Mouse (Mus musculus) embryonic facial prominence, embryonic 10.5 days (tissue): ENCODE results near the gene Scimp. TPM values are rescaled to one million over a fixed set of nuclear protein-coding genes. Genes with fewer than 3 reads are reported as not detected.

ENCODE experiments used
- DNase-seq: peaks from one replicate; pipeline ENCODE4 v3.0.0-alpha.2; 2017; ENCODE audit warnings: low spot score
- H3K27ac ChIP-seq: fragments of 300-500 bp; sonication (generic); replicated peaks from 2 replicates; pipeline ENCODE4 v1.5.1; 2016; ENCODE audit warnings: mild to moderate bottlenecking
- H3K27me3 ChIP-seq: fragments of 300-500 bp; sonication (generic); replicated peaks from 2 replicates; pipeline ENCODE4 v1.6.1; 2016; ENCODE audit warnings: low read depth, mild to moderate bottlenecking; ENCODE audit not compliant: poor library complexity, severe bottlenecking
- H3K36me3 ChIP-seq: fragments of 300-500 bp; sonication (generic); replicated peaks from 2 replicates; pipeline ENCODE4 v1.6.1; 2016; ENCODE audit warnings: mild to moderate bottlenecking, moderate library complexity
- H3K4me1 ChIP-seq: fragments of 300-500 bp; sonication (generic); 2 replicates; pipeline ENCODE4 v1.6.1; 2016
- H3K4me3 ChIP-seq: fragments of 300-500 bp; sonication (generic); 2 replicates; pipeline ENCODE4 v1.5.1; 2016; ENCODE audit warnings: mild to moderate bottlenecking, moderate library complexity
- H3K9me3 ChIP-seq: fragments of 300-500 bp; sonication (generic); 2 replicates; pipeline ENCODE4 v1.6.1; 2016; ENCODE audit warnings: mild to moderate bottlenecking
- WGBS: fragments of 180-500 bp; shearing (Covaris S2); methylation state at CpG from one replicate; pipeline ENCODE4 v1.1.7; 2016; 5-methylcytosine and 5-hydroxymethylcytosine counted together
- microRNA-seq: library from miRNA; unstranded; fragments of <30 nt; microRNA quantifications from one replicate; pipeline ENCODE4, GENCODE M21; 2017
- polyA plus RNA-seq: library from polyadenylated mRNA; unstranded; fragments of >200 nt; fragmentation: Nextera tagmentation; extraction: Ambion mirVana; gene quantifications from 2 replicates; pipeline ENCODE4 v1.2.1, GENCODE M21; 2016

The Scimp gene
- polyA plus RNA-seq, 1 experiment from 2014 or later: not detected

DNA sequence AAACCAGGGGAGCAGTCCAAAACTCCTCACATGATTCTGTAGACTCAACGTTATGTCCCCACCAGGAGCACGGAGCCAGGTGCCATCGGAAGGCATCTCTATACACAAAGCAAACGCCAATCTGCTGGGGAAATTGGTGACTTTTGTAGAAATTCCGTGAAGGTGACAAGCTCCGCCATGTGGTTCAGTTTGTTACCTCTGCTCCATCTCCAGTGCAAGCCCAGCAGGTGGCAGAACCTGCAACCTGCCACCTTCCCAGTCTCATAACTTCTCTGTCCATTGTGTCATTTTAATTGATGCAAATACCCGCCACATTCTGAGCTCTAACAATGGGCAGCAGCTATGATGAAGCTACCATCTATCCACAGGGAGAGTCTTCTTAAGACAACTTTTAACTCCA is 57.4 kb downstream of the Scimp start:
- no peak for DNase-seq
- H3K27ac ChIP-seq: no peak overlapping the region
- no peaks in the 10 kb centered on the region for H3K9me3 ChIP-seq
- no peaks in the 10 kb centered on the region for H3K36me3 ChIP-seq
- H3K4me1 ChIP-seq: no peaks in the 10 kb centered on the region
- no peaks in the 10 kb centered on the region for H3K27me3 ChIP-seq
- H3K4me3 ChIP-seq: no peak overlapping the region
- 59% methylated on average over 7 of the region's 7 CpGs for WGBS

DNA sequence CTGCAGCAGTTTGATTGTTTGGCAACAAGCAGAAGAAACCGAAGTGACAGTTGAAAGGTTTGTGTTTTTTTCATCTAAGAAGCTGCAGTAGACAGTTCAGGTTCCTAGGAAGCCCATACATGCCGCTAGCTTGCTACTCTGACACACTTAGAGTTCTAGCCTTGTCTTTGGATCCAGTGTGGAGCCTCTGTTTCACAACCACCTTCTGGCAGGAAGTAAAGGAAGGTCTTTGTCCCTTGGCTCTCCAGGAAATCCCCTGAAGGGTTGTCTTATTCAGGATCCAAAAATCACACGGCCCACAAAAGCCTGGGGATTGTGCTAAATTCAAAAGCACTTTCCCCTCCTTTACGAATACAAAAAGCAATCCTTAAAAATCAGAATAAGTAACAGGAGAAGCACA is 57.9 kb downstream of the Scimp start:
- DNase-seq: no peak
- Histone ChIP-seq H3K27me3 (no peaks in the 10 kb centered on the region), H3K36me3 (no peaks in the 10 kb centered on the region), H3K4me1 (no peaks in the 10 kb centered on the region), H3K4me3 (no peak overlapping the region), H3K9me3 (no peaks in the 10 kb centered on the region), H3K27ac (no peak overlapping the region)
- 52% methylated on average over 4 of the region's 4 CpGs for WGBS

- Histone ChIP-seq H3K4me3 (no peak overlapping the region), H3K9me3 (no peaks in the 10 kb centered on the region), H3K27me3 (no peaks in the 10 kb centered on the region), H3K27ac (no peak overlapping the region), H3K36me3 (no peaks in the 10 kb centered on the region), H3K4me1 (no peaks in the 10 kb centered on the region)
- WGBS: 93% methylated on average over 10 of the region's 10 CpGs
- DNase-seq: no peak
These were observed 59.2 kb downstream of the Scimp start for GRCm38 (mm10) chr11:70753146-70753545.

DNA sequence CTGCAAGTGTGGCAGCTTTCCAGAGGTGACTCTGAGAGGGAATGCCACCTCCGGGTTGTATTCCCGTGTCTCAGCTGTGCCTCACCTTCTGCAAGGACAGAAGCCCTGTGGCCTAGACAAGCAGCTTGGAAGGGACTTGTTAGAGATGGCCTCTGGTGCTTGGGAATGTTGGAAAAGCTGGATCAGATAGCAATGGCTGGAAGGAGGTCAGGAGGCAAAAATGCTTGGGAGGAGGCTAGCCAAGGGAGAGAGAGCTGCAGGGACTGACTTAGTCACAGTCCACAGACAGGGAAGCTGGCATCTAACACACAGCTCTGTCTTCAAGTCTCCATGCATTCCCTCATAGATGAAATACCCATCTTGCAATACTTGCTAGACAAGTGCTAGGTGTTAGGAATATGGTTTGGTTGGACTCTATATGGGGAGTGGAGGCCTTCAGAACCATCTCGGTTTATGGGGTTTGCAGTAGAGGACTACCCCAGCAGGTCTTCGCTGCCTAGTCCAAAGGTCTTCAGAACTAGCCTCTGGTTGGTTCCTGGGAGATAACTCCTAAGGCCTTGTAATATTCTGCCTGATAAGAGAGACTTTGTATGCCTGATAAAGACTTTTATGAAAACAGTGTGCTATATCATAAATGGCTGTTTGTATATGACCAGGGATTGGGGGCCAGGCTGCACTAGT is 59.9 kb downstream of the Scimp start:
- DNase-seq: no peak
- 87% methylated on average over 4 of the region's 4 CpGs for WGBS
- no peak overlapping the region for H3K27ac ChIP-seq
- no peaks in the 10 kb centered on the region for H3K9me3 ChIP-seq
- H3K36me3 ChIP-seq: no peaks in the 10 kb centered on the region
- H3K27me3 ChIP-seq: no peaks in the 10 kb centered on the region
- H3K4me1 ChIP-seq: no peaks in the 10 kb centered on the region
- H3K4me3 ChIP-seq: no peak overlapping the region

- Histone ChIP-seq H3K27ac (no peak overlapping the region), H3K27me3 (no peaks in the 10 kb centered on the region), H3K4me3 (no peak overlapping the region), H3K9me3 (no peaks in the 10 kb centered on the region), H3K4me1 (no peaks in the 10 kb centered on the region), H3K36me3 (no peaks in the 10 kb centered on the region)
- 91% methylated on average over 4 of the region's 4 CpGs for WGBS
- DNase-seq: no peak
These were observed 64.4 kb downstream of the Scimp start for GRCm38 (mm10) chr11:70747876-70748545.

DNA sequence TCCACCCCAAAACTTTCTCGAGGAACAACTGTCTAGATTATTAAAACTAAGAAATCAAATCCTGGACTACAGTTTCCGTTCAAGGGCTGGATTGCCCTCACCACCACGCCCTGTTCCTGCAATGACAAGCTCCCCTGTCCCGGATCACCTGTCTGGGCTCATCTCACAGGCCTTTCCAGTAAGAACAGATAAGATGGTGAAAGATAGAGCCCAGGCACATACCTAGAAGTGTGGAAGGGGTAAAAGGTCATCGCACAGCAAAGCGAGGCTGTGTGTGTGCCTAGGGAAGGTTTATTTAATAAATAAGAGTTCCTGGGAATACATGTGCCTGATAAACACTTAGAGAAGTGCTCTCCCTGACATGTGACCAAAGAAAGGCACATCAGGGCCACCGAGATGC is 66.8 kb downstream of the Scimp start:
- 83% methylated on average over 7 of the region's 7 CpGs for WGBS
- H3K4me1 ChIP-seq: 0 out of 2 replicates have a peak, but pooled peaks cover 2% of the 10 kb centered on the region
- H3K36me3 ChIP-seq: no peaks in the 10 kb centered on the region
- H3K9me3 ChIP-seq: no peaks in the 10 kb centered on the region
- no peaks in the 10 kb centered on the region for H3K27me3 ChIP-seq
- no peak overlapping the region for H3K4me3 ChIP-seq
- DNase-seq: no peak
- H3K27ac ChIP-seq: no peak overlapping the region

DNA sequence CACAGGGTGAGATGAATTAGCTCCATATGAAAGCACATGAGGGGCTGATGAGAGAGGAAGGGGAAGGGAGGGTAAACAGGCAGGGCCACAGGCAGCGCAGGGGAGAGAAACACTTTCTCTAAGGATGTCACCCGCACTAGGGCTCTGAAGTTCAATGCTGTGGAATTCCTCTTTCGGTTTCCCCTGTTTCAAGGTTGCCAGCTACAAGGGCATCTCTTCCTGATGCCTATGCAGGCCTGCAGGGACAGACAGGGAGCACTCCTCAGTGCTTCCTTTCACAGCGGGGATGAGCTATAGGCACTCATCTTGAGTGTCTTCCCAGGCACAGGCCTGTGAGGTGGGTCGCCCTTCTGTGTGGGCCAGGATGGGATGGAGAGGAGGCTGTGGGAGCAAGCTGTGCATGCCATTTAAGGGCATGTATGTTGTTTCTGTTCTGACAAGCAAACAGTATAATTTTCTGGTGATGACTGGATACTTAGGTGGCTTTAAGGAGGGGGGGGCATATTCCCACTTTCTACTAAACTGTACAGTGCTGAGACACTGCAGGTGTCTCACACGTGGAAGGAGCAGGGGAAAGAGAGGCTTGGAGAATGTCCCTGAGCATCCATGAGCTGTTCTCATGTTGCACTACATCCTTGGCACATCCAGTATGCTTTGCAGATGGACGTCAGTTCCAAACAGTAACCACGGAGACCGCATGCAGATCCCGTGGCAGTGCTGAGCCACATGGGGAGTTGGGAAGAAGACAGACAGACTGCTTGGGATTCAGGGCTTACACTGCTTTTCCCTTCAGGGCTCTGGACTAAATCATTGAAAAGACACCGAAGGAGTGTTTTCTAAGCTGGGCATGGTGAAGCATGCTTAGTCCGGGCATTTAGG is 69.6 kb downstream of the Scimp start:
- peaks cover 6% of the 10 kb centered on the region; the same call in 1 of the 2 replicates for H3K4me1 ChIP-seq
- no peaks in the 10 kb centered on the region for H3K9me3 ChIP-seq
- no peak overlapping the region for H3K4me3 ChIP-seq
- H3K36me3 ChIP-seq: no peaks in the 10 kb centered on the region
- DNase-seq: no peak
- H3K27me3 ChIP-seq: no peaks in the 10 kb centered on the region
- no peak overlapping the region for H3K27ac ChIP-seq
- 84% methylated on average over 12 of the region's 12 CpGs for WGBS

GRCm38 (mm10) chr11:70742117-70742516 is 70.3 kb downstream of the Scimp start:
- H3K27me3 ChIP-seq: no peaks in the 10 kb centered on the region
- peaks cover 6% of the 10 kb centered on the region; the same call in 1 of the 2 replicates for H3K4me1 ChIP-seq
- no peak overlapping the region for H3K27ac ChIP-seq
- H3K4me3 ChIP-seq: no peak overlapping the region
- 88% methylated on average over 7 of the region's 7 CpGs for WGBS
- DNase-seq: no peak
- H3K9me3 ChIP-seq: no peaks in the 10 kb centered on the region
- no peaks in the 10 kb centered on the region for H3K36me3 ChIP-seq

- H3K9me3 ChIP-seq: no peaks in the 10 kb centered on the region
- H3K4me3 ChIP-seq: no peak overlapping the region
- H3K27me3 ChIP-seq: no peaks in the 10 kb centered on the region
- no peaks in the 10 kb centered on the region for H3K36me3 ChIP-seq
- peaks cover 6% of the 10 kb centered on the region; the same call in 1 of the 2 replicates for H3K4me1 ChIP-seq
- 86% methylated on average over 3 of the region's 3 CpGs for WGBS
- DNase-seq: no peak
- H3K27ac ChIP-seq: no peak overlapping the region
These were observed 70.8 kb downstream of the Scimp start for GRCm38 (mm10) chr11:70741603-70742002.

Small RNA genes lying within 50 kb of the gene (microRNA-seq; reads per million reads assigned to microRNA genes)
- not detected for gene Gm22760

Other genes starting within 250 kb of the Scimp start
- gene Mink1, start 249.7 kb downstream of the Scimp start, polyA plus RNA-seq: 14.6 and 15.2 TPM in 2 replicates
- gene 4930544D05Rik, start 196.7 kb downstream of the Scimp start, polyA plus RNA-seq: not detected in 2 replicates
- gene Chrne, start 193.4 kb downstream of the Scimp start, polyA plus RNA-seq: not detected in 2 replicates
- gene Gp1ba, start 173.5 kb downstream of the Scimp start, polyA plus RNA-seq: 0.26 and 0.76 TPM in 2 replicates
- 89.7 and 91.9 TPM in 2 replicates for gene Rnf167, start 165.4 kb downstream of the Scimp start, polyA plus RNA-seq
- 135 and 137 TPM in 2 replicates for gene Slc25a11, start 165.1 kb downstream of the Scimp start, polyA plus RNA-seq
- gene Pfn1, start 157.9 kb downstream of the Scimp start, polyA plus RNA-seq: 2,153 and 2,165 TPM in 2 replicates
- 72.9 and 88.4 TPM in 2 replicates for gene Eno3, start 155.4 kb downstream of the Scimp start, polyA plus RNA-seq
- gene Spag7, start 143.2 kb downstream of the Scimp start, polyA plus RNA-seq: 181 and 185 TPM in 2 replicates
- 10.5 and 10.9 TPM in 2 replicates for gene Camta2, start 124.5 kb downstream of the Scimp start, polyA plus RNA-seq
- 0.69 and 0.99 TPM in 2 replicates for gene Inca1, start 112.4 kb downstream of the Scimp start, polyA plus RNA-seq
- 1.6 and 2.0 TPM in 2 replicates for gene Kif1c, start 112.0 kb downstream of the Scimp start, polyA plus RNA-seq
- 4.7 and 5.7 TPM in 2 replicates for gene Zfp3, start 48.4 kb downstream of the Scimp start, polyA plus RNA-seq
- 36.5 and 39.6 TPM in 2 replicates for gene Rabep1, start 32.2 kb upstream of the Scimp start, polyA plus RNA-seq
- gene Nup88, start 157.4 kb upstream of the Scimp start, polyA plus RNA-seq: 146 and 151 TPM in 2 replicates
- gene Rpain, start 157.6 kb upstream of the Scimp start, polyA plus RNA-seq: 77.0 and 82.4 TPM in 2 replicates
- gene C1qbp, start 170.4 kb upstream of the Scimp start, polyA plus RNA-seq: 346 and 351 TPM in 2 replicates
- 30.4 and 32.4 TPM in 2 replicates for gene Dhx33, start 191.9 kb upstream of the Scimp start, polyA plus RNA-seq
- gene Mis12, start 207.0 kb upstream of the Scimp start, polyA plus RNA-seq: 64.5 and 67.5 TPM in 2 replicates
- 33.1 and 33.5 TPM in 2 replicates for gene Derl2, start 207.3 kb upstream of the Scimp start, polyA plus RNA-seq
- 118 and 150 TPM in 2 replicates for gene 6330403K07Rik, start 220.9 kb upstream of the Scimp start, polyA plus RNA-seq